ENCODE assay signal across 9 mouse cellular contexts in genomic region chrX:11797870-11798269, GRCm38 (mm10).
DNase-seq lines count a peak whose midpoint lies in the region; ATAC-seq and TF ChIP-seq lines count a peak whose summit lies in the region.
"Had no signal": no experiment of that assay in that cellular context is flagged by ENCODE, and none has a peak within 500 bp of the region (broad histone marks: within the 10 kb centered on the region; RNA-seq: fewer than 3 reads in every experiment).

No protein-coding gene starts in this region.

- DNase-seq in lung, embryonic 14.5 days: peak; percentile 64
- no peak for DNase-seq in lung, adult 2 months
- DNase-seq in heart, adult 18-20 months: peak; percentile 59
- DNase-seq in kidney, postnatal 14 days: peak; percentile 39
- DNase-seq in spleen, adult 18-20 months: no peak
- no peak for DNase-seq in spleen, adult 12 weeks (ENCODE audit: low spot score)

- no peak overlapping the region for H3K4me3 ChIP-seq in lung, embryonic 14.5 days (ENCODE audit: low read depth, low read length)
- H3K4me3 ChIP-seq in lung, adult 2 months (replicated peaks; ENCODE audit: extremely low read depth, low read depth, low read length): no peak overlapping the region
- no peak overlapping the region for H3K4me3 ChIP-seq in midbrain, embryonic 12.5 days

- 23% methylated on average over 10 of the region's 11 CpGs for WGBS in lung, embryonic 14.5 days
- 48% methylated on average over 11 of the region's 11 CpGs for WGBS in lung, adult 2 months
- WGBS in midbrain, embryonic 12.5 days: 13% methylated on average over 11 of the region's 11 CpGs

- H3K27ac ChIP-seq in lung, embryonic 14.5 days (ENCODE audit: low read depth): no peak overlapping the region
- peak overlapping the region; percentile 39; the same call in 1 of the 2 replicates for H3K27ac ChIP-seq in midbrain, embryonic 12.5 days (replicated peaks)
- H3K27ac ChIP-seq: liver, embryonic 14.5 days had no signal

- H3K36me3 ChIP-seq in lung, embryonic 14.5 days (ENCODE audit: insufficient read depth): no peaks in the 10 kb centered on the region
- no peaks in the 10 kb centered on the region for H3K36me3 ChIP-seq in midbrain, embryonic 12.5 days

- H3K4me1 ChIP-seq in lung, embryonic 14.5 days (ENCODE audit: insufficient read depth): no peaks in the 10 kb centered on the region; the same call in 1 of the 2 replicates
- peaks cover 4% of the 10 kb centered on the region; the same call in 1 of the 2 replicates for H3K4me1 ChIP-seq in lung, adult 2 months (ENCODE audit: control insufficient read depth, insufficient read depth, low read length)
- peaks cover 8% of the 10 kb centered on the region for H3K4me1 ChIP-seq in midbrain, embryonic 12.5 days

- no peak for TF ChIP-seq POLR2A in lung, adult 2 months (IDR thresholded peaks at IDR 0.05; ENCODE audit: borderline replicate concordance, extremely low read depth, low read depth, low read length)

- H3K9ac ChIP-seq in lung, embryonic 14.5 days: no peak overlapping the region
- H3K9ac ChIP-seq in midbrain, embryonic 12.5 days (replicated peaks): no peak overlapping the region
- H3K9ac ChIP-seq: liver, embryonic 14.5 days had no signal

- ATAC-seq in lung, embryonic 14.5 days (ENCODE audit: insufficient read depth): no peak
- peak; percentile 45; the same call in 1 of the 2 replicates for ATAC-seq in midbrain, embryonic 12.5 days (ENCODE audit: low FRiP score, low read depth)
- no peak for ATAC-seq in megakaryocyte-erythroid progenitor cell, adult 5-6 weeks (replicated peaks; ENCODE audit: low FRiP score, low TSS enrichment, poor library complexity, severe bottlenecking)

- TF ChIP-seq CTCF in lung, embryonic 14.5 days (IDR thresholded peaks at IDR 0.05; ENCODE audit: low read depth): peak; percentile 18; the same call in 1 of the 2 replicates
- TF ChIP-seq CTCF in lung, adult 2 months (IDR thresholded peaks at IDR 0.05; ENCODE audit: insufficient read depth, low read length): no peak

- no peaks in the 10 kb centered on the region for H3K9me3 ChIP-seq in lung, embryonic 14.5 days (ENCODE audit: low read depth, low read length)
- H3K9me3 ChIP-seq in midbrain, embryonic 12.5 days: no peaks in the 10 kb centered on the region

- H3K27me3 ChIP-seq in lung, embryonic 14.5 days (ENCODE audit: insufficient read depth, low read length): no peaks in the 10 kb centered on the region
- peaks cover 44% of the 10 kb centered on the region for H3K27me3 ChIP-seq in midbrain, embryonic 12.5 days

- no peak overlapping the region for H3K4me2 ChIP-seq in lung, embryonic 14.5 days
- H3K4me2 ChIP-seq in midbrain, embryonic 12.5 days (replicated peaks): peak overlapping the region; percentile 9; the same call in 1 of the 2 replicates

Comparison
In these comparisons a context has a peak if more than half of its experiments do, and no peak if none do; other contexts are left out.
1. DNase-seq: peak in lung, embryonic 14.5 days (single experiment), heart, adult 18-20 months (2 of 2) and kidney, postnatal 14 days (single experiment); none in lung, adult 2 months (single experiment), spleen, adult 18-20 months (0 of 2) and spleen, adult 12 weeks (single experiment).